In genomic region chr9:49927281-49927680, GRCm38 (mm10) we compare ENCODE assay signal across 33 mouse cellular contexts.
DNase-seq lines count a peak whose midpoint lies in the region; ATAC-seq and TF ChIP-seq lines count a peak whose summit lies in the region.
"Had no signal": no experiment of that assay in that cellular context is flagged by ENCODE, and none has a peak within 500 bp of the region (broad histone marks: within the 10 kb centered on the region; RNA-seq: fewer than 3 reads in every experiment).

No protein-coding gene starts in this region.

- H3K27me3 ChIP-seq in hindbrain, postnatal 0 days (ENCODE audit: insufficient read depth, low read length) = no peaks in the 10 kb centered on the region
- H3K27me3 ChIP-seq in hindbrain, embryonic 16.5 days (replicated peaks; ENCODE audit: control insufficient read depth, insufficient read depth, low read length) = no peaks in the 10 kb centered on the region
- H3K27me3 ChIP-seq in C2C12 (ENCODE audit: control insufficient read depth, insufficient read depth, insufficient read length) = no peaks in the 10 kb centered on the region
- H3K27me3 ChIP-seq: heart, embryonic 13.5 days; lung, embryonic 15.5 days; megakaryocyte, embryonic 14.5 days; midbrain, embryonic 12.5 days; neural tube, embryonic 15.5 days had no signal

- no peaks in the 10 kb centered on the region for H3K9me3 ChIP-seq in hindbrain, postnatal 0 days (ENCODE audit: low read length)
- H3K9me3 ChIP-seq in hindbrain, embryonic 16.5 days (ENCODE audit: control insufficient read depth, low read length) = no peaks in the 10 kb centered on the region
- H3K9me3 ChIP-seq: embryonic facial prominence, embryonic 13.5 days; forebrain, embryonic 15.5 days; heart, embryonic 13.5 days; lung, embryonic 15.5 days; midbrain, embryonic 12.5 days; neural tube, embryonic 15.5 days had no signal

- no peak for TF ChIP-seq POLR2A in embryonic fibroblast, embryonic 13.5 days (IDR thresholded peaks at IDR 0.05; ENCODE audit: low read depth, low read length)

- H3K27ac ChIP-seq in hindbrain, postnatal 0 days = no peak overlapping the region
- no peak overlapping the region for H3K27ac ChIP-seq in hindbrain, embryonic 16.5 days (ENCODE audit: low read depth, low read length)
- H3K27ac ChIP-seq in embryonic fibroblast, embryonic 13.5 days (ENCODE audit: insufficient read depth, low read length) = peak overlapping the region; percentile 89
- H3K27ac ChIP-seq: embryonic facial prominence, embryonic 13.5 days; forebrain, embryonic 15.5 days; gastrocnemius, adult 2 months; heart, adult 2 months; heart, embryonic 13.5 days; hindbrain, embryonic 14.5 days; kidney, postnatal 0 days; liver, embryonic 14.5 days; lung, embryonic 15.5 days; midbrain, embryonic 12.5 days; neural tube, embryonic 15.5 days had no signal

- no peaks in the 10 kb centered on the region for H3K36me3 ChIP-seq in hindbrain, postnatal 0 days (ENCODE audit: insufficient read depth, low read length)
- H3K36me3 ChIP-seq in hindbrain, embryonic 16.5 days (ENCODE audit: control insufficient read depth, insufficient read depth, low read length) = no peaks in the 10 kb centered on the region
- H3K36me3 ChIP-seq in C2C12 (ENCODE audit: control insufficient read depth, insufficient read depth) = no peaks in the 10 kb centered on the region
- H3K36me3 ChIP-seq: embryonic facial prominence, embryonic 13.5 days; forebrain, embryonic 15.5 days; G1E; heart, embryonic 13.5 days; lung, embryonic 15.5 days; midbrain, embryonic 12.5 days; neural tube, embryonic 15.5 days had no signal

- no peak overlapping the region for H3K4me3 ChIP-seq in hindbrain, postnatal 0 days (ENCODE audit: low read length)
- H3K4me3 ChIP-seq in hindbrain, embryonic 16.5 days (ENCODE audit: low read length) = no peak overlapping the region
- no peak overlapping the region for H3K4me3 ChIP-seq in C2C12 (ENCODE audit: insufficient read depth, poor library complexity, severe bottlenecking)
- H3K4me3 ChIP-seq in embryonic fibroblast, embryonic 13.5 days (ENCODE audit: insufficient read depth, low read length) = no peak overlapping the region
- H3K4me3 ChIP-seq: embryonic facial prominence, embryonic 13.5 days; erythroblast, embryonic 14.5 days; forebrain, embryonic 15.5 days; gastrocnemius, adult 2 months; heart, adult 2 months; heart, embryonic 13.5 days; lung, embryonic 15.5 days; megakaryocyte, embryonic 14.5 days; midbrain, embryonic 12.5 days; neural tube, embryonic 15.5 days had no signal

- DNase-seq in hindbrain, postnatal 0 days (ENCODE audit: low spot score) = peak; percentile 66
- DNase-seq in 3T3-L1 (ENCODE audit: low read depth, low spot score) = peak; percentile 84
- DNase-seq in kidney, adult 8-10 months = no peak
- no peak for DNase-seq in urinary bladder, postnatal 14 days (ENCODE audit: low spot score)
- DNase-seq: cerebellum, adult 9-10 months; gastrocnemius, adult 2 months; gastrocnemius, postnatal 36 days; heart, adult 2 months; heart, postnatal 10 days; kidney, adult 2 months; kidney, postnatal 4 days; layer of hippocampus, postnatal 36 days; liver; lung, postnatal 4 days; retina, postnatal 1 day; right cerebral cortex, postnatal 14 days; spleen, adult 18-20 months; thymus, postnatal 14 days had no signal

- H3K79me3 ChIP-seq in C2C12 (ENCODE audit: low read depth) = no peaks in the 10 kb centered on the region

- H3K9ac ChIP-seq in hindbrain, postnatal 0 days (replicated peaks; ENCODE audit: low read length) = no peak overlapping the region
- no peak overlapping the region for H3K9ac ChIP-seq in hindbrain, embryonic 16.5 days (ENCODE audit: low read depth, low read length)
- H3K9ac ChIP-seq: embryonic facial prominence, embryonic 13.5 days; forebrain, embryonic 15.5 days; heart, embryonic 13.5 days; hindbrain, embryonic 14.5 days; liver, embryonic 14.5 days; lung, embryonic 15.5 days; midbrain, embryonic 12.5 days; neural tube, embryonic 15.5 days had no signal

- WGBS in hindbrain, postnatal 0 days = 32% methylated on average over 1 of the region's 1 CpGs
- WGBS in hindbrain, embryonic 16.5 days = 43% methylated on average over 1 of the region's 1 CpGs

- no peak overlapping the region for H3ac ChIP-seq in C2C12 (ENCODE audit: control insufficient read depth, insufficient read length, low read depth)

- peaks cover 17% of the 10 kb centered on the region for H3K4me1 ChIP-seq in hindbrain, postnatal 0 days (ENCODE audit: insufficient read depth, low read length)
- H3K4me1 ChIP-seq in hindbrain, embryonic 16.5 days (ENCODE audit: control insufficient read depth, insufficient read depth, low read depth, low read length) = peaks cover 7% of the 10 kb centered on the region
- H3K4me1 ChIP-seq in embryonic fibroblast, embryonic 13.5 days (ENCODE audit: control insufficient read depth, insufficient read depth, low read length) = peaks cover 28% of the 10 kb centered on the region
- H3K4me1 ChIP-seq: megakaryocyte, embryonic 14.5 days had no signal

- no peaks in the 10 kb centered on the region for H3K79me2 ChIP-seq in C2C12 (ENCODE audit: control insufficient read depth, insufficient read depth)

- ATAC-seq in hindbrain, postnatal 0 days = 0 out of 2 replicates have a peak, but pooled peaks have one; percentile 40
- no peak for ATAC-seq in hindbrain, embryonic 16.5 days
- ATAC-seq: forebrain, embryonic 15.5 days had no signal

- TF ChIP-seq CTCF in hindbrain, postnatal 0 days (IDR thresholded peaks at IDR 0.05; ENCODE audit: low read depth) = no peak
- TF ChIP-seq CTCF in C2C12 (IDR thresholded peaks at IDR 0.05; ENCODE audit: control insufficient read depth, insufficient read depth, insufficient read length) = no peak
- TF ChIP-seq CTCF in embryonic fibroblast, embryonic 13.5 days (IDR thresholded peaks at IDR 0.05; ENCODE audit: borderline replicate concordance, insufficient read depth, low read length) = no peak

- no peak overlapping the region for H3K4me2 ChIP-seq in hindbrain, postnatal 0 days (ENCODE audit: low read depth, low read length)
- H3K4me2 ChIP-seq in hindbrain, embryonic 16.5 days (ENCODE audit: low read length) = no peak overlapping the region
- H3K4me2 ChIP-seq: embryonic facial prominence, embryonic 13.5 days; forebrain, embryonic 15.5 days; heart, embryonic 13.5 days; hindbrain, embryonic 14.5 days; lung, embryonic 15.5 days; midbrain, embryonic 12.5 days; neural tube, embryonic 15.5 days had no signal

TF ChIP-seq in C2C12, 6 proteins besides CTCF, POLR2A, EP300 and RAD21:
- TF ChIP-seq MYOG (IDR thresholded peaks at IDR 0.05; ENCODE audit: control insufficient read depth, extremely low read depth, insufficient read length) (no peak), FOSL1 (IDR thresholded peaks at IDR 0.05; ENCODE audit: insufficient read depth, low read length, poor library complexity, severe bottlenecking) (no peak), CEBPB (IDR thresholded peaks at IDR 0.05; ENCODE audit: low read depth) (peak; percentile 87)

Comparison
In these comparisons a context has a peak if more than half of its experiments do, and no peak if none do; other contexts are left out.
1. DNase-seq: peak in hindbrain, postnatal 0 days (single experiment) and 3T3-L1 (single experiment); none in kidney, adult 8-10 months (0 of 2) and urinary bladder, postnatal 14 days (single experiment).